Mouse (Mus musculus) ES-Bruce4 (cell line): ENCODE results near the gene Phf19. TPM values are rescaled to one million over a fixed set of nuclear protein-coding genes. Genes with fewer than 3 reads are reported as not detected.

Experiments
- H3K27ac ChIP-seq: 2 replicates; pipeline ENCODE4 v1.5.1; 2012; ENCODE audit warnings: low read length, inconsistent platforms; ENCODE audit not compliant: insufficient read depth
- H3K27me3 ChIP-seq: 2 replicates; pipeline ENCODE4 v1.6.1; 2012; ENCODE audit warnings: mild to moderate bottlenecking, low read length, inconsistent platforms; ENCODE audit not compliant: control insufficient read depth, poor library complexity, insufficient read depth, severe bottlenecking
- H3K36me3 ChIP-seq: 2 replicates; pipeline ENCODE4 v1.6.1; 2012; ENCODE audit warnings: inconsistent platforms, mild to moderate bottlenecking, low read length, moderate library complexity; ENCODE audit not compliant: control insufficient read depth, poor library complexity, insufficient read depth, severe bottlenecking
- H3K4me1 ChIP-seq: one replicate; pipeline ENCODE4 v1.8.1; 2011; ENCODE audit warnings: low read length; ENCODE audit not compliant: control insufficient read depth, insufficient read depth
- H3K4me3 ChIP-seq: 2 replicates; pipeline ENCODE4 v1.5.1; 2011; ENCODE audit warnings: low read depth, mild to moderate bottlenecking, low read length
- H3K9ac ChIP-seq: 2 replicates; pipeline ENCODE4 v1.6.1; 2012; ENCODE audit warnings: low read depth, mild to moderate bottlenecking, inconsistent platforms; ENCODE audit not compliant: poor library complexity, severe bottlenecking
- H3K9me3 ChIP-seq: replicated peaks from 2 replicates; pipeline ENCODE4 v1.6.1; 2012; ENCODE audit warnings: mild to moderate bottlenecking, low read length, inconsistent platforms; ENCODE audit not compliant: control insufficient read depth, poor library complexity, insufficient read depth, severe bottlenecking
- CTCF ChIP-seq: IDR thresholded peaks from one replicate; pipeline ENCODE4 v1.8.1; 2011; ENCODE audit warnings: low read depth, low read length
- EP300 ChIP-seq: IDR thresholded peaks from 2 replicates; pipeline ENCODE4 v1.6.1; 2011; ENCODE audit warnings: low read depth, low read length; ENCODE audit not compliant: insufficient read depth
- POLR2A ChIP-seq: IDR thresholded peaks from one replicate; pipeline ENCODE4 v1.8.1; 2011; ENCODE audit warnings: low read length; ENCODE audit not compliant: insufficient read depth
- polyA plus RNA-seq: library from polyadenylated mRNA; stranded (reverse); fragments of >200 nt; gene quantifications from 2 replicates; pipeline ENCODE4 v1.2.4, GENCODE M21; 2011; ENCODE audit warnings: low read depth; ENCODE audit not compliant: missing spikeins, insufficient read depth, insufficient read length

Gene Phf19
- polyA plus RNA-seq, 1 experiment: 10.3 TPM

DNA sequence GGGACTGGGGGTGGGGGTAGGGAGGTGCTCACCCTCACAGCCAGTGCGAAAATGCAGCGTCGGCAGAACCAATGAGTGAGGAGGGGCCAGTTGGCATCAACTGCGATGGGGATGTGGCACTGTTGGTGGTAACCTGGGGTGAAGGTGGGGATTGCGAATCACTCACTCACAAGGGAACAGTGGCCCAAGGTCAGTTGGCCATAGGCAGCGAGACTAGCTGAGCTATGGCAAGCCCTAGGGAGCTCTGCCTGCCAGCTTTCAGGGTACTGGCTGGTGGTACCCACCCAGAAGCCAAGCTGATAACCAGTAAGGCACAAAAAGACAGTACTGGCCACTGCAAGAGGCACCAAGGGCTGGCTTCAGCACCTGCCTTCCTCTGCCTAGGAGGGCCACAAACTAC, 7.4 kb downstream of the Phf19 start:
- Histone ChIP-seq H3K9ac (no peak overlapping the region), H3K27me3 (no peaks in the 10 kb centered on the region)

GRCm38 (mm10) chr2:34904849-34905542, 8.8 kb downstream of the Phf19 start:
- Histone ChIP-seq H3K4me1 (peaks cover 2% of the 10 kb centered on the region), H3K4me3 (peak overlapping the region; percentile 4; the same call in 1 of the 2 replicates), H3K36me3 (no peaks in the 10 kb centered on the region), H3K27ac (no peak overlapping the region), H3K9ac (no peak overlapping the region), H3K27me3 (no peaks in the 10 kb centered on the region), H3K9me3 (no peaks in the 10 kb centered on the region)
- TF ChIP-seq POLR2A (no peak), EP300 (no peak)

More for the DNA sequence above, 7.4 kb downstream of the Phf19 start:
- peaks cover 2% of the 10 kb centered on the region for H3K4me1 ChIP-seq
- no peak overlapping the region for H3K4me3 ChIP-seq
- TF ChIP-seq CTCF (no peak), POLR2A (no peak), EP300 (no peak)
- no peaks in the 10 kb centered on the region for H3K36me3 ChIP-seq
- no peak overlapping the region for H3K27ac ChIP-seq
- no peaks in the 10 kb centered on the region for H3K9me3 ChIP-seq

- Histone ChIP-seq H3K36me3 (no peaks in the 10 kb centered on the region), H3K27me3 (no peaks in the 10 kb centered on the region), H3K4me3 (no peak overlapping the region), H3K9ac (no peak overlapping the region), H3K27ac (no peak overlapping the region), H3K9me3 (no peaks in the 10 kb centered on the region), H3K4me1 (peaks cover 2% of the 10 kb centered on the region)
- TF ChIP-seq CTCF (no peak), POLR2A (no peak), EP300 (no peak)
Measured at GRCm38 (mm10) chr2:34903652-34904405, 10.0 kb downstream of the Phf19 start.

GRCm38 (mm10) chr2:34903191-34903590, 10.6 kb downstream of the Phf19 start:
- no peaks in the 10 kb centered on the region for H3K9me3 ChIP-seq
- H3K27ac ChIP-seq: no peak overlapping the region
- H3K9ac ChIP-seq: no peak overlapping the region
- H3K36me3 ChIP-seq: no peaks in the 10 kb centered on the region
- no peak overlapping the region for H3K4me3 ChIP-seq
- no peaks in the 10 kb centered on the region for H3K27me3 ChIP-seq
- peaks cover 2% of the 10 kb centered on the region for H3K4me1 ChIP-seq
- TF ChIP-seq POLR2A: no peak
- no peak for TF ChIP-seq CTCF
- TF ChIP-seq EP300: no peak

DNA sequence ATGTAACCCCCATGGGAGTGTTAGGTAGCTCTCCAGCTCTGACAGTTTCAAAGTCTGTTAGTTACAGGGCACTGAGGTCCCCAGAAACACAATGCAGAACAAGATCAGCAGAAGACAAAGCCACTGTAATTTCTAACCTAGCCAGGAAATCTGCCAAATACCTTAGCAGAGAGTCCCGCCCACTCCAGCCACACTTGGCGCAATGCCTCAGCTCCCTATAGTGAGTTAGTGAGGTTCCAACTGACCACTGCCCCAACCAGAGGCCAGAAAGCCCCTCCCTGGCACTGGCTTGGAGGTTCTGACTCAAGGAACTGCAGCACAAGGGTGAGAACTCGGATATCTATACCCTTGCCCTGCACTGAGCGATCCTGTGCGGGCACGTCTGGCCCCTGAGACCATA, 11.1 kb downstream of the Phf19 start:
- Histone ChIP-seq H3K9me3 (no peaks in the 10 kb centered on the region), H3K9ac (no peak overlapping the region), H3K27me3 (no peaks in the 10 kb centered on the region), H3K36me3 (no peaks in the 10 kb centered on the region), H3K27ac (no peak overlapping the region), H3K4me1 (peaks cover 2% of the 10 kb centered on the region), H3K4me3 (no peak overlapping the region)
- TF ChIP-seq EP300: no peak

DNA sequence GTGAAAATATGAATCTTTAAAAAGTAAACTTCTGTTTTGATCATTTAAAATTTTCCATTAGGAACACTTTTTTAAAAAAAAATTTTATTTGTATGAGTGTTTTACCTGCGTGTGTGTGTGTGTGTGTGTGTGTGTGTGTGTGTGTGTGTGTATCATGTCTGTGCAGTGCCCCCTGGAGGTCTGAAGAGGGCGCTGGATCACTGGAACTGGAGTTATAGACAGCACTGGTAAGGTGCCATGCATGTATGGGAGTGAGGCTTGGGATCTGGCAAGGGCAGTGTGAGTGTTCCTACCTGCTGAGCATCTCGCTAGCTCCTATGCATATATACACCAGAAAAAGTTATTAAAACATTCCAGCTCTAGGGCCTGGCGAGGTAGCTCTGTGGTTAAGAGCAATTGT, 12.1 kb downstream of the Phf19 start:
- Histone ChIP-seq H3K9ac (no peak overlapping the region), H3K9me3 (no peaks in the 10 kb centered on the region), H3K4me1 (no peaks in the 10 kb centered on the region), H3K4me3 (no peak overlapping the region), H3K27ac (no peak overlapping the region), H3K36me3 (no peaks in the 10 kb centered on the region; the same call in 1 of the 2 replicates), H3K27me3 (no peaks in the 10 kb centered on the region)
- TF ChIP-seq POLR2A (no peak), CTCF (peak; percentile 34)
